Mouse (Mus musculus): Measurements from ENCODE around the gene Tex52. TPM values are rescaled to one million over a fixed set of nuclear protein-coding genes. Genes with fewer than 3 reads are reported as not detected.

Tex52 gene
- polyA plus RNA-seq, 1 experiment from 2014 or later, result not detected

DNA sequence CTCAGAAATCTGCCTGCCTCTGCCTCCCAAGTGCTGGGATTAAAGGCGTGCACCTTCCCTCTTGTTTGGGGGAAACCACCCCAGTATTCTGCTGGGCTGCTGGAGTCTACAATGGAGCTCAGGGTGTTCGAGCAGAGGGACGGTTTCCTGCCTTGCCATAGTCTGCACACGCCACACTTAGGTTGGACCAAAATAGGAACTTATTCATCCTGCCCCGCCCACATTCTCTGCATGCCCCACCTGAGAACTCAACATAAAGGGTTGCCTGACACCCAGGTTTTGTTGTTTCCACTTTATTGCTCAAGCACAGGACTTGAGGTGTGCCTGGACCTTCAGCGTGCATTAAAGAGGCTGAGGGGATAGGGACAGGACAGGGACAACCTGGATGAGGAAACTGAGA lies 54.6 kb downstream of the Tex52 start:
- Histone ChIP-seq H3K4me3 (ENCODE audit: inconsistent target) (no peak overlapping the region), H3K27ac (no peak overlapping the region), H3K79me2 (ENCODE audit: inconsistent target) (no peaks in the 10 kb centered on the region), H3K36me3 (ENCODE audit: inconsistent target) (peaks cover 46% of the 10 kb centered on the region)
- WGBS (ENCODE audit: missing documents), result 77% methylated on average over 6 of the region's 6 CpGs

DNA sequence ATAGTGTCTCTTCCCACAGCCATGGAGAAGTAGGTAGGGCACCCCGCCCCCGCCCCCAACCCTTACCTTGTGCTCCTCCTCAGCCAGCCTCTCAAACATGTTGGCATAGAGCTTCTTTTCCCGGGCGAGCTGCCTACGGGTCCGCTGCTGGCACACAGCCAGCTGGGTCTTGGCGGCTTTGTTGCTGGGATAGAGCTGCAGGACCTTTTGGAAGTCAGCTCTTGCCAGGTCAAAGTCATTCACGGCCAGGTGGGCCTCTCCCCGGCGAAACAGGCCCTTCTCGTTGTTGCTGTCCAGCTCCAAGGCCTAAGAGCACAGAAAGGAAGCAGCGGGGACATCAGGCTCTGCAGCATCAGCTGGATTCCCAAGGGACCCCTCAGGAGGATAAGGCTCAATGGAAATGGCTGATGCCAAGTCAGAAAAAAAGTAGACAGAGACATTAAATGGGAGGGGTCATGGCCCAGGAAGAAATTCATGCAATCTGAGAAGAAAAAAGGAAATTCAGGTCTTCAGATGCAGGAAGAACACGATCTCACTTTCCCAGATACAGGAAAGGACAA lies 57.2 kb downstream of the Tex52 start:
- Histone ChIP-seq H3K79me2 (ENCODE audit: inconsistent target) (peaks cover 11% of the 10 kb centered on the region; the same call in 1 of the 2 replicates), H3K36me3 (ENCODE audit: inconsistent target) (peaks cover 52% of the 10 kb centered on the region), H3K4me3 (ENCODE audit: inconsistent target) (no peak overlapping the region), H3K27ac (no peak overlapping the region)
- WGBS (ENCODE audit: missing documents), result 90% methylated on average over 13 of the region's 13 CpGs

DNA sequence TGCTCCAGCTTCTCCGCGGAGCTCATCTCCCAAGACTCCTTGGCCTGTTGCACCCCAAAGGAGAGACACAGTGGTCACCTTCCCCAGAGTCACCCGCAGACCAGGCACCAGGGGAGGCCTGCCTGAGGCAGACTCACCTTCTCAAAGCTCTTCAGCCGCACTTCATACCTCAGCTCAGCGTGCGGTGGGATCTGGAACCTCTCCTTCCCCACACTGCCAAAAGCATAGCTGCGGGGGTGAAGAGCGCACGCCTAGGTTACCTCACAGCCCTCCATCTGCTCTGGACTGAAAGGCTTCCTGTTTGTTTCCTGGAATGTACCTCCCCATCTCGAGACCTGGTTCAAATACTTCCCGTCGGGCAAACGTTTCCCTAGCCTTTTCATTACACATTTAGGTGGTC lies 58.3 kb downstream of the Tex52 start:
- WGBS (ENCODE audit: missing documents), result 92% methylated on average over 13 of the region's 13 CpGs
- H3K36me3 ChIP-seq (ENCODE audit: inconsistent target), result peaks cover 52% of the 10 kb centered on the region
- H3K4me3 ChIP-seq (ENCODE audit: inconsistent target), result no peak overlapping the region
- H3K27ac ChIP-seq, result no peak overlapping the region
- H3K79me2 ChIP-seq (ENCODE audit: inconsistent target), result peaks cover 15% of the 10 kb centered on the region; the same call in 1 of the 2 replicates

Other genes with a start within 250 kb of the Tex52 start
- gene Tspan9, start 231.9 kb upstream of the Tex52 start, polyA plus RNA-seq (2018), result 0.21 to 0.56 TPM (median 0.36 TPM) in 3 replicates
- not detected in 3 replicates for gene Tead4, start 74.6 kb upstream of the Tex52 start, polyA plus RNA-seq (2018)
- 4.4 to 7.7 TPM (median 4.6 TPM) in 3 replicates for gene Tulp3, start 19.6 kb upstream of the Tex52 start, polyA plus RNA-seq (2018)
- gene Rhno1, start 12.5 kb upstream of the Tex52 start, polyA plus RNA-seq (2018), result 10.4 to 13.5 TPM (median 12.6 TPM) in 3 replicates
- gene Foxm1, start 12.5 kb upstream of the Tex52 start, polyA plus RNA-seq (2018), result 1.3 to 6.1 TPM (median 4.1 TPM) in 3 replicates
- not detected in 3 replicates for gene Gm44596, start within 50 bp of the Tex52 start, polyA plus RNA-seq (2018)
- not detected in 3 replicates for gene Nrip2, start 23.8 kb downstream of the Tex52 start, polyA plus RNA-seq (2018)
- 3.9 to 5.2 TPM (median 5.2 TPM) in 3 replicates for gene Itfg2, start 49.5 kb downstream of the Tex52 start, polyA plus RNA-seq (2018)
- gene Fkbp4, start 63.2 kb downstream of the Tex52 start, polyA plus RNA-seq (2018), result 27.4 to 67.4 TPM (median 49.4 TPM) in 3 replicates
- gene Pzp, start 151.3 kb downstream of the Tex52 start, polyA plus RNA-seq (2018), result not detected in 3 replicates
- not detected in 3 replicates for gene A2ml1, start 206.2 kb downstream of the Tex52 start, polyA plus RNA-seq (2018)
- not detected in 3 replicates for gene Klrb1a, start 248.1 kb downstream of the Tex52 start, polyA plus RNA-seq (2018)

Data from macrophage (primary cell).